Mouse (Mus musculus) ES-Bruce4 (cell line): ENCODE results near the gene Prkn.

Experiments
- CTCF ChIP-seq: IDR thresholded peaks from one replicate; pipeline ENCODE4 v1.8.1; 2011; ENCODE audit warnings: low read depth, low read length
- EP300 ChIP-seq: IDR thresholded peaks from 2 replicates; pipeline ENCODE4 v1.6.1; 2011; ENCODE audit warnings: low read depth, low read length; ENCODE audit not compliant: insufficient read depth
- POLR2A ChIP-seq: IDR thresholded peaks from one replicate; pipeline ENCODE4 v1.8.1; 2011; ENCODE audit warnings: low read length; ENCODE audit not compliant: insufficient read depth

DNA sequence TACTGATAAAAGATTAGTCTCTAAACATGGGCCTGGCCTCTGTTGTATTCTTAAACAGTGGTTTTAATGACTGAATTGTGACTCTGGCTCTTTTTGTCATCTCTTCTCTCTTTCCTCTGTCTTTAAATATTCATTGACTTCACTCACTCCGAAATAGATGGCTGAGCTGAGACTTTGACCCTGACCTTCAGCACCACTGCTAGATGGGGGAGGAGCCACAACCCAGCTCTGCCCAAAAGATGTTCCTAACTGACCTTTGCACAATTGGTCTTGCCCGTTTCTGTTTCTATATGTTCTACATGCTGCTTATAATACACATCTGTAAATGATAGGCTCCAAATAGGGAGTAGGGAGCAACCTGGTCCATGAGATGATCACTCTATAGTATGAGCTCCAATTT, 912.5 kb downstream of the Prkn start:
- no peak for TF ChIP-seq EP300
- TF ChIP-seq CTCF = no peak
- no peak for TF ChIP-seq POLR2A
